Mouse (Mus musculus) layer of hippocampus, postnatal 25 days (tissue): ENCODE measurements at regions not wholly inside any gene's neighbourhood (a gene's known extent, or its start where the extent isn't known, plus 50 kb on each side); places are given as distances from the start of the nearest gene placed in this dataset.

Source experiments
- DNase-seq, 2 experiments: peaks; one replicate each; pipeline ENCODE4 v3.0.0; 2022; ENCODE audit warnings: mixed read lengths in 2 of 2, low spot score in 1 of 2; ENCODE audit errors: extremely low spot score in 1 of 2

DNA sequence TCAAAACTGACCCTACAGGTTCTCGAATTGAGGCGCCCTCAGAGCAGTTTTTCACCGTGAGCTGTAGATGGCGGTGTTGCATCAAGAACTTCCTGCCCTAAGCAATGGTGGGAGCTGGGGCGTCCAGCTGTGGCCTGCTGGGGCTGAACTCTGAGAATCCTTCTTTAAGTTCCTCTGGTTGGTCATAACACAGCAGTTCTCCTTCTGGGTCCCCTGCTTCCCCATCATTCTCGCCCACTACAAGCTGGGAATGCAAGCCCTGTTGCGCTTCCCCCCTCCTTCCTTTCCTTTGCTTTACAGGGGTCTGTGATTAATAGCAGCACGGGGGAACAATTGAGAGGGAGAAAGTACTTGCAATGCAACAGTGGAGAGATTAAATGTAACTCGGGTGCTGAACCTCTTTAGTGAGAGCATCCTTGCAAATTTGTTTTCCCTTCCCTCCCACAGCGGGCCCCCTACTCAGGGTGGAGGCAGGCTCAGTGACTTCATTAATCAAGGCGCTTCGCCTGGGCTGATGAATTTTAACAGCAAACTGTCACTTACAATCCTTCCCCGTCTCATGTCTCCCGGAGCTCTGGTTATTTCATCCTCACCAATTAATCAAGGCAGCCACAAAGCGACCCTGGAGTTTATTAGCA lies 794.3 kb upstream of the Api5 start:
- peak; percentile 69 to 70 for DNase-seq

- no peak for DNase-seq
Observed at GRCm38 (mm10) chr2:95231739-95232134, 793.8 kb upstream of the Api5 start.

DNA sequence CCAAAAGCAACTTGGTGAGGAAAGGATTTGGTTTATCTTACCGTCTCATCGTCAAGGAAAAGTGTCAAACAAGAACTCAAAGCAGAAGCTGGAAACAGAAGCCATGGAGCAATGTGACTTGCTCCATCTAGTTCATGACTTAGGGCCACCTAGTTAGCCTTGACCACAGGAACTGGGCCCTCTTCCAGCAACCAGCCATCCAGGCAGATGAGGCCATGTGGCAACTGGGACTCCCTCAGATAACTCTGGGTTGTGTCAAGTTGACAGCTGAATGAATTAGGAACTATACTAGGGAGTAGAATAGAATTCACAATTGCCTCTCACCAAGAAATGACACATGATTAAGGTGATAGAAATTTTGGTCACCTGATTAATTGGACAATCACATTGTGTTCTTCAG lies 791.5 kb upstream of the Api5 start:
- DNase-seq = no peak

GRCm38 (mm10) chr2:95210216-95210941 lies 772.4 kb upstream of the Api5 start:
- DNase-seq = no peak
